Mouse (Mus musculus): ENCODE measurements at regions not wholly inside any gene's neighbourhood (a gene's known extent, or its start where the extent isn't known, plus 50 kb on each side); places are given as distances from the start of the nearest gene placed in this dataset.
"Not testable (repeated sequence)": the region's sequence is repeated elsewhere in the genome, so short reads cannot be mapped to it uniquely, and the experiment has no call there.

DNA sequence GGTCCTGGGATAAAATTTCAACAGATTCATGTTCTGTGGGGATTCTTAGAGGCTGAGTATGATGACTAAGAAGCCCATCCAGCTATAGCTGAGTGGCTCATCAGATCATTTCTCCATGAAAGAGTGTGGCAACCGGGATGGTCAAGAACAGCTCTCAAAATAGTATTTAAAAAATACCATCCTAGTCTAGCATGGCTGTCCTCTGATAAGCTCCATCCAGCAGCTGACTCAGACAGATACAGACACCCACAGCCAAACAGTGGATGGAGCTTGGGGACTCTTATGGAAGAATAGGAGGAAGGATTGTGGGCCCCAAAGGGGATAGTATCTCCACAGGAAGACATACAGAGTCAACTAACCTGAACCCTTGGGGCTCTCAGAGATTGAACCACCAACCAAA, 201.6 kb upstream of the Egfl6 start:
- TF ChIP-seq POLR2A (IDR thresholded peaks at IDR 0.05; ENCODE audit: extremely low read depth, insufficient read depth, low read length); CTCF (IDR thresholded peaks at IDR 0.05; ENCODE audit: low read depth, low read length): not testable (repeated sequence)
